ENCODE assay signal across 16 mouse cellular contexts in genomic region chr6:72043881-72044625, GRCm38 (mm10). TPM values are rescaled to one million over a fixed set of nuclear protein-coding genes. Genes with fewer than 3 reads are reported as not detected.
A peak's percentile ranks its signal among the peaks of the same experiment; 100 is the strongest.
DNase-seq lines count a peak whose midpoint lies in the region.
"Had no signal": no experiment of that assay in that cellular context is flagged by ENCODE, and none has a peak within 500 bp of the region (broad histone marks: within the 10 kb centered on the region; RNA-seq: fewer than 3 reads in every experiment).

No protein-coding gene starts in this region.

- 88% methylated on average over 7 of the region's 7 CpGs for WGBS in heart, embryonic 10.5 days

- peak; percentile 85 for DNase-seq in heart, adult 11 months
- DNase-seq in heart, embryonic 10.5 days (ENCODE audit: low spot score), result no peak
- DNase-seq in 3T3-L1 (ENCODE audit: low read depth, low spot score), result peak; percentile 49
- peak; percentile 64 for DNase-seq in Muller cell, postnatal 12 days (ENCODE audit: inconsistent ontology term)
- DNase-seq in cerebellum, adult 9-11 months, result peak; percentile 29
- no peak for DNase-seq in right cerebral cortex, postnatal 4 days
- DNase-seq in right cerebral cortex, postnatal 25 days, result no peak
- DNase-seq: adrenal gland, postnatal 14 days; kidney, adult 11 months; kidney, postnatal 14 days; liver, embryonic 13.5 days; midbrain, embryonic 14.5 days; spleen, adult 18-20 months had no signal

- no peaks in the 10 kb centered on the region for H3K9me3 ChIP-seq in heart, embryonic 10.5 days
- H3K9me3 ChIP-seq: forebrain, embryonic 10.5 days; limb, embryonic 12.5 days; liver, embryonic 13.5 days had no signal

- H3K27me3 ChIP-seq in heart, embryonic 10.5 days (ENCODE audit: insufficient read depth, poor library complexity, severe bottlenecking), result no peaks in the 10 kb centered on the region
- H3K27me3 ChIP-seq: limb, embryonic 12.5 days had no signal

- no peaks in the 10 kb centered on the region for H3K36me3 ChIP-seq in heart, embryonic 10.5 days
- H3K36me3 ChIP-seq: forebrain, embryonic 10.5 days; limb, embryonic 12.5 days; liver, embryonic 13.5 days had no signal

- H3K4me1 ChIP-seq in heart, embryonic 10.5 days, result no peaks in the 10 kb centered on the region
- H3K4me1 ChIP-seq: forebrain, embryonic 10.5 days; limb, embryonic 12.5 days; liver, embryonic 13.5 days had no signal

- H3K4me3 ChIP-seq in heart, embryonic 10.5 days, result no peak overlapping the region
- H3K4me3 ChIP-seq: forebrain, embryonic 10.5 days; left cerebral cortex, adult 2 months; limb, embryonic 12.5 days; liver, embryonic 13.5 days had no signal

- no peak overlapping the region for H3K27ac ChIP-seq in heart, embryonic 10.5 days
- H3K27ac ChIP-seq: forebrain, embryonic 10.5 days; left cerebral cortex, adult 2 months; limb, embryonic 12.5 days; liver, embryonic 13.5 days had no signal

RNA-seq across cellular contexts. Expression of gene St3gal5, which starts 53.3 kb away (rescaled TPM):
- 59.5 and 64.1 TPM in 2 replicates for polyA plus RNA-seq in heart, embryonic 10.5 days (2016; fragmentation: Nextera tagmentation; extraction: Ambion mirVana)

Comparison
In these comparisons a context has a peak if more than half of its experiments do, and no peak if none do; other contexts are left out.
1. DNase-seq: peak in heart, adult 11 months (single experiment), 3T3-L1 (single experiment), Muller cell, postnatal 12 days (single experiment) and cerebellum, adult 9-11 months (single experiment); none in heart, embryonic 10.5 days (single experiment), right cerebral cortex, postnatal 4 days (single experiment) and right cerebral cortex, postnatal 25 days (single experiment).